ENCODE assay signal across 8 mouse cellular contexts in genomic region chr3:144718706-144719087, GRCm38 (mm10). TPM values are rescaled to one million over a fixed set of nuclear protein-coding genes. Genes with fewer than 3 reads are reported as not detected.
A peak's percentile ranks its signal among the peaks of the same experiment; 100 is the strongest.
DNase-seq lines count a peak whose midpoint lies in the region; ATAC-seq and TF ChIP-seq lines count a peak whose summit lies in the region.

No protein-coding gene starts in this region.

- TF ChIP-seq CTCF in bone marrow macrophage, adult 2 months (IDR thresholded peaks at IDR 0.05; ENCODE audit: low read depth, low read length) = no peak

- H3K4me2 ChIP-seq in kidney, embryonic 15.5 days = peak overlapping the region; percentile 84

- H3K36me3 ChIP-seq in heart, embryonic 10.5 days = peaks cover under 1% of the 10 kb centered on the region; the same call in 1 of the 2 replicates
- peaks cover 2% of the 10 kb centered on the region; the same call in 1 of the 2 replicates for H3K36me3 ChIP-seq in kidney, embryonic 15.5 days

- peak overlapping the region; percentile 87 for H3K4me3 ChIP-seq in bone marrow macrophage, adult 2 months (ENCODE audit: insufficient read depth, low read length)
- H3K4me3 ChIP-seq in heart, embryonic 10.5 days = peak overlapping the region; percentile 87
- peak overlapping the region; percentile 88 for H3K4me3 ChIP-seq in kidney, embryonic 15.5 days (replicated peaks)

- no peaks in the 10 kb centered on the region for H3K27me3 ChIP-seq in heart, embryonic 10.5 days (ENCODE audit: insufficient read depth, poor library complexity, severe bottlenecking)
- H3K27me3 ChIP-seq in kidney, embryonic 15.5 days = no peaks in the 10 kb centered on the region

- 33% methylated on average over 7 of the region's 7 CpGs for WGBS in heart, embryonic 10.5 days
- 5% methylated on average over 7 of the region's 7 CpGs for WGBS in kidney, embryonic 15.5 days

- peak overlapping the region; percentile 100 for H3K27ac ChIP-seq in bone marrow macrophage, adult 2 months (ENCODE audit: insufficient read depth, low read depth, low read length)
- H3K27ac ChIP-seq in heart, embryonic 10.5 days = peak overlapping the region; percentile 97
- peak overlapping the region; percentile 99 for H3K27ac ChIP-seq in kidney, embryonic 15.5 days

- peak; percentile 43 for DNase-seq in gastrocnemius, adult 18-20 months (ENCODE audit: low spot score)
- DNase-seq in gastrocnemius, postnatal 10 days = no peak
- no peak for DNase-seq in heart, embryonic 10.5 days (ENCODE audit: low spot score)
- peak; percentile 74 for DNase-seq in lung, postnatal 36 days
- DNase-seq in layer of hippocampus, adult 9-11 months = no peak
- no peak for DNase-seq in urinary bladder, postnatal 10 days (ENCODE audit: low spot score)

- peak overlapping the region; percentile 88 for H3K9ac ChIP-seq in kidney, embryonic 15.5 days

- H3K9me3 ChIP-seq in heart, embryonic 10.5 days = no peaks in the 10 kb centered on the region
- no peaks in the 10 kb centered on the region for H3K9me3 ChIP-seq in kidney, embryonic 15.5 days (replicated peaks)

- peaks cover 10% of the 10 kb centered on the region for H3K4me1 ChIP-seq in bone marrow macrophage, adult 2 months (ENCODE audit: control insufficient read depth, insufficient read depth, low read length)
- H3K4me1 ChIP-seq in heart, embryonic 10.5 days = peaks cover 53% of the 10 kb centered on the region
- peaks cover 44% of the 10 kb centered on the region for H3K4me1 ChIP-seq in kidney, embryonic 15.5 days

- ATAC-seq in kidney, embryonic 15.5 days (replicated peaks; ENCODE audit: low FRiP score) = no peak

- no peak for TF ChIP-seq POLR2A in bone marrow macrophage, adult 2 months (IDR thresholded peaks at IDR 0.05; ENCODE audit: borderline replicate concordance, low read depth, low read length)

RNA-seq across cellular contexts. Expression of gene Sh3glb1, which starts 1.4 kb away (rescaled TPM):
- total RNA-seq in gastrocnemius, adult 18-20 months (2021) = 100 to 1,000 TPM; 332 to 386 TPM
- 100 to 1,000 TPM; 310 to 331 TPM for total RNA-seq in gastrocnemius, postnatal 10 days (2021)
- polyA plus RNA-seq in bone marrow macrophage, adult 2 months (2012; ENCODE audit: insufficient read depth, insufficient read length, missing spikeins) = 346 and 350 TPM in 2 replicates
- polyA plus RNA-seq in heart, embryonic 10.5 days (2016; fragmentation: Nextera tagmentation; extraction: Ambion mirVana) = 99.9 and 114 TPM in 2 replicates
- polyA plus RNA-seq in kidney, embryonic 15.5 days (2015; fragmentation: Nextera tagmentation; extraction: Ambion mirVana) = 92.7 and 104 TPM in 2 replicates

RNA-seq across cellular contexts. Expression of gene Clca3a1, which starts 42.1 kb away (rescaled TPM):
- total RNA-seq in gastrocnemius, adult 18-20 months (2021) = under 1 TPM; 0.09 to 0.18 TPM
- under 1 TPM; 0.20 to 0.31 TPM for total RNA-seq in gastrocnemius, postnatal 10 days (2021)
- polyA plus RNA-seq in bone marrow macrophage, adult 2 months (2012; ENCODE audit: insufficient read depth, insufficient read length, missing spikeins) = not detected in 2 replicates
- 4.1 and 9.1 TPM in 2 replicates for polyA plus RNA-seq in heart, embryonic 10.5 days (2016; fragmentation: Nextera tagmentation; extraction: Ambion mirVana)
- 10.4 and 11.4 TPM in 2 replicates for polyA plus RNA-seq in kidney, embryonic 15.5 days (2015; fragmentation: Nextera tagmentation; extraction: Ambion mirVana)

Comparison
In these comparisons a context has a peak if more than half of its experiments do, and no peak if none do; other contexts are left out.
1. DNase-seq: peak in gastrocnemius, adult 18-20 months (single experiment) and lung, postnatal 36 days (single experiment); none in gastrocnemius, postnatal 10 days (single experiment), heart, embryonic 10.5 days (single experiment), layer of hippocampus, adult 9-11 months (single experiment) and urinary bladder, postnatal 10 days (single experiment).
2. Peak in every context shown above with its lines, with median percentiles within 50 percentile points of each other: H3K27ac ChIP-seq and H3K4me3 ChIP-seq.